Mouse (Mus musculus): Measurements from ENCODE around the gene Nuak2. TPM values are rescaled to one million over a fixed set of nuclear protein-coding genes. Genes with fewer than 3 reads are reported as not detected.

The Nuak2 gene
- polyA plus RNA-seq, 1 experiment from 2014 or later = 8.5 TPM

GRCm38 (mm10) chr1:132299744-132300143, 16.2 kb upstream of the Nuak2 start:
- 73% methylated on average over 5 of the region's 5 CpGs for WGBS

GRCm38 (mm10) chr1:132301242-132301641, 14.7 kb upstream of the Nuak2 start:
- WGBS = 89% methylated on average over 5 of the region's 5 CpGs
- no peak overlapping the region for H3K4me3 ChIP-seq (replicated peaks)
- H3K9ac ChIP-seq = no peak overlapping the region
- H3K27ac ChIP-seq (replicated peaks) = no peak overlapping the region
- no peaks in the 10 kb centered on the region for H3K9me3 ChIP-seq (replicated peaks)
- H3K4me1 ChIP-seq = peaks cover 15% of the 10 kb centered on the region
- H3K4me2 ChIP-seq (replicated peaks) = no peak overlapping the region
- no peaks in the 10 kb centered on the region for H3K36me3 ChIP-seq
- H3K27me3 ChIP-seq = peaks cover 45% of the 10 kb centered on the region
- no peak for ATAC-seq (ENCODE audit: insufficient number of reproducible peaks, low FRiP score, low TSS enrichment, low read depth)

More at GRCm38 (mm10) chr1:132299744-132300143, 16.2 kb upstream of the Nuak2 start:
- peaks cover 43% of the 10 kb centered on the region for H3K27me3 ChIP-seq
- H3K36me3 ChIP-seq = no peaks in the 10 kb centered on the region
- H3K4me2 ChIP-seq (replicated peaks) = 0 out of 2 replicates have a peak overlapping the region, but pooled peaks have one; percentile 100
- H3K4me1 ChIP-seq = peaks cover 15% of the 10 kb centered on the region
- H3K4me3 ChIP-seq (replicated peaks) = no peak overlapping the region
- no peak overlapping the region for H3K27ac ChIP-seq (replicated peaks)
- H3K9ac ChIP-seq = no peak overlapping the region
- no peaks in the 10 kb centered on the region for H3K9me3 ChIP-seq (replicated peaks)
- no peak for ATAC-seq (ENCODE audit: insufficient number of reproducible peaks, low FRiP score, low TSS enrichment, low read depth)

- no peaks in the 10 kb centered on the region for H3K9me3 ChIP-seq (replicated peaks)
- no peak overlapping the region for H3K9ac ChIP-seq
- H3K27me3 ChIP-seq = peaks cover 43% of the 10 kb centered on the region
- H3K4me2 ChIP-seq (replicated peaks) = no peak overlapping the region
- no peak for ATAC-seq (ENCODE audit: insufficient number of reproducible peaks, low FRiP score, low TSS enrichment, low read depth)
- WGBS = 85% methylated on average over 9 of the region's 9 CpGs
- no peak overlapping the region for H3K27ac ChIP-seq (replicated peaks)
- peaks cover 15% of the 10 kb centered on the region for H3K4me1 ChIP-seq
- H3K4me3 ChIP-seq (replicated peaks) = no peak overlapping the region
- no peaks in the 10 kb centered on the region for H3K36me3 ChIP-seq
Measured at GRCm38 (mm10) chr1:132302341-132302866, 13.5 kb upstream of the Nuak2 start.

GRCm38 (mm10) chr1:132304618-132305214, 11.2 kb upstream of the Nuak2 start:
- Histone ChIP-seq H3K27ac (replicated peaks) (no peak overlapping the region), H3K4me3 (replicated peaks) (no peak overlapping the region), H3K9me3 (replicated peaks) (no peaks in the 10 kb centered on the region), H3K4me1 (no peaks in the 10 kb centered on the region), H3K9ac (no peak overlapping the region), H3K4me2 (replicated peaks) (no peak overlapping the region), H3K36me3 (no peaks in the 10 kb centered on the region), H3K27me3 (peaks cover 21% of the 10 kb centered on the region)
- 32% methylated on average over 9 of the region's 9 CpGs for WGBS
- no peak for ATAC-seq (ENCODE audit: insufficient number of reproducible peaks, low FRiP score, low TSS enrichment, low read depth)

- Histone ChIP-seq H3K36me3 (no peaks in the 10 kb centered on the region), H3K4me1 (no peaks in the 10 kb centered on the region), H3K27ac (replicated peaks) (no peak overlapping the region), H3K9ac (no peak overlapping the region), H3K9me3 (replicated peaks) (no peaks in the 10 kb centered on the region), H3K4me3 (replicated peaks) (no peak overlapping the region), H3K27me3 (peaks cover 14% of the 10 kb centered on the region), H3K4me2 (replicated peaks) (no peak overlapping the region)
- 43% methylated on average over 4 of the region's 4 CpGs for WGBS
- no peak for ATAC-seq (ENCODE audit: insufficient number of reproducible peaks, low FRiP score, low TSS enrichment, low read depth)
Measured at GRCm38 (mm10) chr1:132306160-132306559, 9.8 kb upstream of the Nuak2 start.

- ATAC-seq (ENCODE audit: insufficient number of reproducible peaks, low FRiP score, low TSS enrichment, low read depth) = no peak
- no peak overlapping the region for H3K4me2 ChIP-seq (replicated peaks)
- WGBS = 19% methylated on average over 4 of the region's 4 CpGs
Measured at GRCm38 (mm10) chr1:132306808-132307207, 9.1 kb upstream of the Nuak2 start.

GRCm38 (mm10) chr1:132307962-132308361, 8.0 kb upstream of the Nuak2 start:
- Histone ChIP-seq H3K4me3 (replicated peaks) (no peak overlapping the region), H3K27ac (replicated peaks) (no peak overlapping the region), H3K27me3 (peaks cover 9% of the 10 kb centered on the region), H3K4me1 (no peaks in the 10 kb centered on the region), H3K36me3 (no peaks in the 10 kb centered on the region), H3K9ac (no peak overlapping the region), H3K9me3 (replicated peaks) (no peaks in the 10 kb centered on the region), H3K4me2 (replicated peaks) (no peak overlapping the region)
- ATAC-seq (ENCODE audit: insufficient number of reproducible peaks, low FRiP score, low TSS enrichment, low read depth) = no peak
- WGBS = 82% methylated on average over 6 of the region's 6 CpGs

More at GRCm38 (mm10) chr1:132306808-132307207, 9.1 kb upstream of the Nuak2 start:
- no peak overlapping the region for H3K27ac ChIP-seq (replicated peaks)
- H3K9ac ChIP-seq = no peak overlapping the region
- no peaks in the 10 kb centered on the region for H3K9me3 ChIP-seq (replicated peaks)
- H3K4me3 ChIP-seq (replicated peaks) = no peak overlapping the region
- no peaks in the 10 kb centered on the region for H3K4me1 ChIP-seq
- H3K36me3 ChIP-seq = no peaks in the 10 kb centered on the region
- peaks cover 11% of the 10 kb centered on the region for H3K27me3 ChIP-seq

GRCm38 (mm10) chr1:132308674-132309073, 7.3 kb upstream of the Nuak2 start:
- Histone ChIP-seq H3K27ac (replicated peaks) (no peak overlapping the region), H3K4me1 (no peaks in the 10 kb centered on the region), H3K27me3 (peaks cover 12% of the 10 kb centered on the region), H3K4me2 (replicated peaks) (no peak overlapping the region), H3K9me3 (replicated peaks) (no peaks in the 10 kb centered on the region), H3K36me3 (no peaks in the 10 kb centered on the region), H3K9ac (no peak overlapping the region), H3K4me3 (replicated peaks) (no peak overlapping the region)
- no peak for ATAC-seq (ENCODE audit: insufficient number of reproducible peaks, low FRiP score, low TSS enrichment, low read depth)
- 87% methylated on average over 7 of the region's 7 CpGs for WGBS

- Histone ChIP-seq H3K4me2 (replicated peaks) (no peak overlapping the region), H3K27ac (replicated peaks) (no peak overlapping the region), H3K9ac (no peak overlapping the region), H3K9me3 (replicated peaks) (no peaks in the 10 kb centered on the region), H3K4me1 (peaks cover 4% of the 10 kb centered on the region; the same call in 1 of the 2 replicates), H3K4me3 (replicated peaks) (no peak overlapping the region), H3K36me3 (no peaks in the 10 kb centered on the region), H3K27me3 (peaks cover 25% of the 10 kb centered on the region)
- WGBS = 64% methylated on average over 7 of the region's 7 CpGs
- ATAC-seq (ENCODE audit: insufficient number of reproducible peaks, low FRiP score, low TSS enrichment, low read depth) = no peak
Measured at GRCm38 (mm10) chr1:132310754-132311153, 5.2 kb upstream of the Nuak2 start.

GRCm38 (mm10) chr1:132311174-132311859, 4.6 kb upstream of the Nuak2 start:
- H3K36me3 ChIP-seq = no peaks in the 10 kb centered on the region
- no peak overlapping the region for H3K27ac ChIP-seq (replicated peaks)
- WGBS = 64% methylated on average over 10 of the region's 10 CpGs

GRCm38 (mm10) chr1:132312043-132312442, 3.9 kb upstream of the Nuak2 start:
- no peaks in the 10 kb centered on the region for H3K9me3 ChIP-seq (replicated peaks)

More at GRCm38 (mm10) chr1:132311174-132311859, 4.6 kb upstream of the Nuak2 start:
- peaks cover 8% of the 10 kb centered on the region for H3K4me1 ChIP-seq
- no peaks in the 10 kb centered on the region for H3K9me3 ChIP-seq (replicated peaks)
- H3K27me3 ChIP-seq = peaks cover 31% of the 10 kb centered on the region
- no peak for ATAC-seq (ENCODE audit: insufficient number of reproducible peaks, low FRiP score, low TSS enrichment, low read depth)
- no peak overlapping the region for H3K4me3 ChIP-seq (replicated peaks)
- no peak overlapping the region for H3K9ac ChIP-seq
- H3K4me2 ChIP-seq (replicated peaks) = no peak overlapping the region

More at GRCm38 (mm10) chr1:132312043-132312442, 3.9 kb upstream of the Nuak2 start:
- Histone ChIP-seq H3K27me3 (peaks cover 38% of the 10 kb centered on the region), H3K4me2 (replicated peaks) (no peak overlapping the region), H3K36me3 (no peaks in the 10 kb centered on the region), H3K4me1 (peaks cover 14% of the 10 kb centered on the region), H3K9ac (no peak overlapping the region), H3K27ac (replicated peaks) (no peak overlapping the region), H3K4me3 (replicated peaks) (no peak overlapping the region)
- 60% methylated on average over 2 of the region's 2 CpGs for WGBS
- ATAC-seq (ENCODE audit: insufficient number of reproducible peaks, low FRiP score, low TSS enrichment, low read depth) = no peak

Data from embryonic facial prominence, embryonic 15.5 days (tissue).